Mouse (Mus musculus): Measurements from ENCODE around the gene Btn1a1. TPM values are rescaled to one million over a fixed set of nuclear protein-coding genes. Genes with fewer than 3 reads are reported as not detected.

The Btn1a1 gene
- total RNA-seq, 2 experiments from 2014 or later: not detected

GRCm38 (mm10) chr13:23483153-23483552, 17.5 kb upstream of the Btn1a1 start:
- no peak for DNase-seq

- no peak for DNase-seq
Measured at GRCm38 (mm10) chr13:23475658-23476057, 10.0 kb upstream of the Btn1a1 start.

- DNase-seq: peak; percentile 51 to 71
Measured at GRCm38 (mm10) chr13:23466911-23467310, 1.2 kb upstream of the Btn1a1 start.

- no peak for DNase-seq
Measured at GRCm38 (mm10) chr13:23466306-23466705, 605 bp upstream of the Btn1a1 start.

- no peak for DNase-seq
Measured at GRCm38 (mm10) chr13:23464841-23465366, 797 bp downstream of the Btn1a1 start.

- peak in 1 of 2 experiments; percentile 27 for DNase-seq
Measured at GRCm38 (mm10) chr13:23464224-23464637, 1.5 kb downstream of the Btn1a1 start.

- peak; percentile 87 to 88 for DNase-seq
Measured at GRCm38 (mm10) chr13:23463381-23464223, 2.1 kb downstream of the Btn1a1 start.

GRCm38 (mm10) chr13:23462669-23463068, 3.0 kb downstream of the Btn1a1 start:
- DNase-seq: no peak

- no peak for DNase-seq
Measured at GRCm38 (mm10) chr13:23462063-23462462, 3.6 kb downstream of the Btn1a1 start.

GRCm38 (mm10) chr13:23459264-23459846, 6.3 kb downstream of the Btn1a1 start:
- no peak for DNase-seq

- DNase-seq: no peak
Measured at GRCm38 (mm10) chr13:23453926-23454325, 11.8 kb downstream of the Btn1a1 start.

GRCm38 (mm10) chr13:23453362-23453862, 12.3 kb downstream of the Btn1a1 start:
- DNase-seq: peak; percentile 77 to 85

GRCm38 (mm10) chr13:23450398-23450797, 15.3 kb downstream of the Btn1a1 start:
- DNase-seq: peak; percentile 89 to 92

GRCm38 (mm10) chr13:23449235-23450095, 16.2 kb downstream of the Btn1a1 start:
- DNase-seq: no peak

- DNase-seq: no peak
Measured at GRCm38 (mm10) chr13:23448758-23449157, 16.9 kb downstream of the Btn1a1 start.

- peak; percentile 84 to 87 for DNase-seq
Measured at GRCm38 (mm10) chr13:23446498-23446952, 19.2 kb downstream of the Btn1a1 start.

GRCm38 (mm10) chr13:23445561-23446320, 20.0 kb downstream of the Btn1a1 start:
- DNase-seq: peak; percentile 90 to 93

GRCm38 (mm10) chr13:23445156-23445555, 20.5 kb downstream of the Btn1a1 start:
- DNase-seq: no peak

GRCm38 (mm10) chr13:23444451-23444850, 21.2 kb downstream of the Btn1a1 start:
- DNase-seq: no peak

- DNase-seq: no peak
Measured at GRCm38 (mm10) chr13:23439901-23440300, 25.8 kb downstream of the Btn1a1 start.

- DNase-seq: peak in 1 of 2 experiments; percentile 55
Measured at GRCm38 (mm10) chr13:23438521-23438920, 27.2 kb downstream of the Btn1a1 start.
